Comparison of ENCODE assay signal across 8 mouse cellular contexts in genomic region chr5:31452886-31453410, GRCm38 (mm10). TPM values are rescaled to one million over a fixed set of nuclear protein-coding genes. Genes with fewer than 3 reads are reported as not detected.
A peak's percentile ranks its signal among the peaks of the same experiment; 100 is the strongest.
DNase-seq lines count a peak whose midpoint lies in the region; ATAC-seq and TF ChIP-seq lines count a peak whose summit lies in the region.

No protein-coding gene starts in this region.

- no peaks in the 10 kb centered on the region for H3K27me3 ChIP-seq in heart, embryonic 15.5 days
- no peaks in the 10 kb centered on the region for H3K27me3 ChIP-seq in ES-Bruce4 (ENCODE audit: control insufficient read depth, insufficient read depth, low read length, poor library complexity, severe bottlenecking)
- no peaks in the 10 kb centered on the region for H3K27me3 ChIP-seq in erythroblast, embryonic 14.5 days (ENCODE audit: control insufficient read depth)
- no peaks in the 10 kb centered on the region for H3K27me3 ChIP-seq in liver, embryonic 13.5 days

- 11% methylated on average over 7 of the region's 7 CpGs for WGBS in heart, embryonic 15.5 days
- 7% methylated on average over 7 of the region's 7 CpGs for WGBS in liver, embryonic 13.5 days (ENCODE audit: insufficient replicate concordance)

- peak overlapping the region; percentile 55 for H3K4me3 ChIP-seq in heart, embryonic 15.5 days
- peak overlapping the region; percentile 92 for H3K4me3 ChIP-seq in ES-Bruce4 (ENCODE audit: low read depth, low read length)
- H3K4me3 ChIP-seq in erythroblast, embryonic 14.5 days (replicated peaks) = peak overlapping the region; percentile 77
- H3K4me3 ChIP-seq in liver, embryonic 13.5 days (replicated peaks) = peak overlapping the region; percentile 71

- ATAC-seq in heart, embryonic 15.5 days (replicated peaks; ENCODE audit: insufficient number of reproducible peaks, insufficient read depth, low FRiP score, low read depth) = no peak
- ATAC-seq in liver, embryonic 13.5 days (ENCODE audit: low read depth) = no peak

- no peak overlapping the region; the same call in 1 of the 2 replicates for H3K27ac ChIP-seq in heart, embryonic 15.5 days
- no peak overlapping the region for H3K27ac ChIP-seq in ES-Bruce4 (ENCODE audit: insufficient read depth, low read length)
- peak overlapping the region; percentile 43; the same call in 1 of the 2 replicates for H3K27ac ChIP-seq in liver, embryonic 13.5 days

- no peak for TF ChIP-seq CTCF in ES-Bruce4 (IDR thresholded peaks at IDR 0.05; ENCODE audit: low read depth, low read length)

- no peak for DNase-seq in heart, postnatal 25 days (ENCODE audit: low spot score)
- no peak for DNase-seq in liver, embryonic 13.5 days
- peak; percentile 13 to 15 for DNase-seq in thymus, postnatal 36 days
- no peak for DNase-seq in left cerebral cortex, postnatal 36 days (ENCODE audit: low spot score in 2 of 2)
- DNase-seq in spleen, adult 18-20 months = no peak

- intact Hi-C loops in heart, postnatal 25 days (cut with DNase I) = no loop called here
- intact Hi-C loops in left cerebral cortex, postnatal 36 days (cut with DNase I) = no loop called here

- H3K36me3 ChIP-seq in heart, embryonic 15.5 days = no peaks in the 10 kb centered on the region
- no peaks in the 10 kb centered on the region for H3K36me3 ChIP-seq in ES-Bruce4 (ENCODE audit: control insufficient read depth, insufficient read depth, low read length, poor library complexity, severe bottlenecking)
- peaks cover 7% of the 10 kb centered on the region for H3K36me3 ChIP-seq in erythroblast, embryonic 14.5 days (ENCODE audit: control insufficient read depth)
- H3K36me3 ChIP-seq in liver, embryonic 13.5 days = no peaks in the 10 kb centered on the region

- no peak for TF ChIP-seq POLR2A in ES-Bruce4 (IDR thresholded peaks at IDR 0.05; ENCODE audit: insufficient read depth, low read length)

- H3K4me2 ChIP-seq in heart, embryonic 15.5 days = peak overlapping the region; percentile 66
- peak overlapping the region; percentile 90 for H3K4me2 ChIP-seq in liver, embryonic 13.5 days

- no peaks in the 10 kb centered on the region for H3K9me3 ChIP-seq in heart, embryonic 15.5 days (replicated peaks)
- H3K9me3 ChIP-seq in ES-Bruce4 (replicated peaks; ENCODE audit: control insufficient read depth, insufficient read depth, low read length, poor library complexity, severe bottlenecking) = no peaks in the 10 kb centered on the region
- no peaks in the 10 kb centered on the region for H3K9me3 ChIP-seq in erythroblast, embryonic 14.5 days (ENCODE audit: control insufficient read depth, low read length)
- H3K9me3 ChIP-seq in liver, embryonic 13.5 days (replicated peaks) = no peaks in the 10 kb centered on the region

- no peak for TF ChIP-seq EP300 in ES-Bruce4 (IDR thresholded peaks at IDR 0.05; ENCODE audit: insufficient read depth, low read depth, low read length)

- H3K9ac ChIP-seq in heart, embryonic 15.5 days = peak overlapping the region; percentile 50
- peak overlapping the region; percentile 62 for H3K9ac ChIP-seq in ES-Bruce4 (ENCODE audit: low read depth, poor library complexity, severe bottlenecking)
- peak overlapping the region; percentile 81 for H3K9ac ChIP-seq in liver, embryonic 13.5 days

- H3K4me1 ChIP-seq in heart, embryonic 15.5 days (replicated peaks) = peaks cover 12% of the 10 kb centered on the region
- no peaks in the 10 kb centered on the region for H3K4me1 ChIP-seq in ES-Bruce4 (ENCODE audit: control insufficient read depth, insufficient read depth, low read length)
- H3K4me1 ChIP-seq in erythroblast, embryonic 14.5 days (ENCODE audit: control insufficient read depth) = peaks cover 26% of the 10 kb centered on the region
- peaks cover 23% of the 10 kb centered on the region for H3K4me1 ChIP-seq in liver, embryonic 13.5 days (replicated peaks)

RNA-seq across cellular contexts. Expression of gene Zfp512, which starts 0.7 kb away (rescaled TPM):
- 33.1 and 41.8 TPM in 2 replicates for polyA plus RNA-seq in heart, embryonic 15.5 days (2015; fragmentation: Nextera tagmentation; extraction: Ambion mirVana)
- total RNA-seq in heart, postnatal 25 days (2021) = 10 to 100 TPM; 19.2 to 22.2 TPM
- polyA plus RNA-seq in ES-Bruce4 (2011; ENCODE audit: insufficient read depth, insufficient read length, low read depth, missing spikeins) = 53.8 and 55.9 TPM in 2 replicates
- 0.64 and 0.87 TPM in 2 replicates for polyA plus RNA-seq in erythroblast, embryonic 14.5 days (2012)
- polyA plus RNA-seq in liver, embryonic 13.5 days (2015; fragmentation: Nextera tagmentation; extraction: Ambion mirVana) = 14.5 and 16.3 TPM in 2 replicates
- 10 to 100 TPM; 45.2 to 49.6 TPM for total RNA-seq in left cerebral cortex, postnatal 36 days (2021)

RNA-seq across cellular contexts. Expression of gene 4930548H24Rik, which starts 32.6 kb away (rescaled TPM):
- polyA plus RNA-seq in heart, embryonic 15.5 days (2015; fragmentation: Nextera tagmentation; extraction: Ambion mirVana) = not detected in 2 replicates
- total RNA-seq in heart, postnatal 25 days (2021) = not detected
- polyA plus RNA-seq in ES-Bruce4 (2011; ENCODE audit: insufficient read depth, insufficient read length, low read depth, missing spikeins) = 0.30 TPM in 1 of 2 replicates, not detected in the other
- not detected in 2 replicates for polyA plus RNA-seq in erythroblast, embryonic 14.5 days (2012)
- not detected in 2 replicates for polyA plus RNA-seq in liver, embryonic 13.5 days (2015; fragmentation: Nextera tagmentation; extraction: Ambion mirVana)
- total RNA-seq in left cerebral cortex, postnatal 36 days (2021) = under 1 TPM in 1 of 2 experiments, not detected in 1; 0.20 TPM

RNA-seq across cellular contexts. Expression of gene Gpn1, which starts 41.6 kb away (rescaled TPM):
- 36.1 and 41.8 TPM in 2 replicates for polyA plus RNA-seq in heart, embryonic 15.5 days (2015; fragmentation: Nextera tagmentation; extraction: Ambion mirVana)
- 10 to 100 TPM; 23.7 to 25.4 TPM for total RNA-seq in heart, postnatal 25 days (2021)
- polyA plus RNA-seq in ES-Bruce4 (2011; ENCODE audit: insufficient read depth, insufficient read length, low read depth, missing spikeins) = 49.0 and 54.8 TPM in 2 replicates
- 0.31 and 0.81 TPM in 2 replicates for polyA plus RNA-seq in erythroblast, embryonic 14.5 days (2012)
- 26.3 and 26.7 TPM in 2 replicates for polyA plus RNA-seq in liver, embryonic 13.5 days (2015; fragmentation: Nextera tagmentation; extraction: Ambion mirVana)
- 10 to 100 TPM; 24.9 to 27.5 TPM for total RNA-seq in left cerebral cortex, postnatal 36 days (2021)

Comparison
In these comparisons a context has a peak if more than half of its experiments do, and no peak if none do; other contexts are left out.
1. DNase-seq: peak in thymus, postnatal 36 days (2 of 2); none in heart, postnatal 25 days (single experiment), liver, embryonic 13.5 days (single experiment), left cerebral cortex, postnatal 36 days (0 of 2) and spleen, adult 18-20 months (0 of 2).
2. RNA of gene Gpn1, which starts 41.6 kb away (polyA plus RNA-seq): 49.0 to 54.8 TPM in ES-Bruce4, 36.1 to 41.8 TPM in heart, embryonic 15.5 days and 26.3 to 26.7 TPM in liver, embryonic 13.5 days; 0.31 to 0.81 TPM in erythroblast, embryonic 14.5 days; every median in the first group is over 10 times any median in the second.
3. Peak in every context shown above with its lines, with median percentiles within 50 percentile points of each other: H3K4me3 ChIP-seq and H3K9ac ChIP-seq.